Comparison of ENCODE assay signal across 10 mouse cellular contexts in genomic region chr17:27151411-27151810, GRCm38 (mm10). TPM values are rescaled to one million over a fixed set of nuclear protein-coding genes. Genes with fewer than 3 reads are reported as not detected.
DNase-seq lines count a peak whose midpoint lies in the region; ATAC-seq and TF ChIP-seq lines count a peak whose summit lies in the region.
"Had no signal": no experiment of that assay in that cellular context is flagged by ENCODE, and none has a peak within 500 bp of the region (broad histone marks: within the 10 kb centered on the region; RNA-seq: fewer than 3 reads in every experiment).

No protein-coding gene starts in this region.

- no peaks in the 10 kb centered on the region for H3K9me3 ChIP-seq in liver, embryonic 11.5 days (ENCODE audit: control insufficient read depth, low read length)
- H3K9me3 ChIP-seq: embryonic facial prominence, embryonic 13.5 days; hindbrain, embryonic 15.5 days had no signal

- WGBS in cerebellum, adult 2 months, result 77% methylated on average over 8 of the region's 8 CpGs
- 68% methylated on average over 8 of the region's 8 CpGs for whole genome bisulfite sequencing in liver, adult 2 months
- 71% methylated on average over 8 of the region's 8 CpGs for WGBS in liver, embryonic 11.5 days

- no peak for DNase-seq in cerebellum, adult 2 months
- no peak for DNase-seq in cerebellum, adult 11-12 months
- no peak for DNase-seq in liver, adult 2 months (ENCODE audit: extremely low read depth, low read depth, low spot score)
- DNase-seq in liver, embryonic 11.5 days (ENCODE audit: low spot score), result no peak
- peak; percentile 60 for DNase-seq in c-Kit-positive CD71-positive TER-119-positive erythroid progenitor cells, embryonic 14.5 days (ENCODE audit: low spot score)
- DNase-seq in splenic B cell, adult 2 months (ENCODE audit: low read depth, low spot score), result peak; percentile 43
- DNase-seq in adrenal gland, adult 2 months, result no peak
- DNase-seq in left cerebral cortex, postnatal 36 days (ENCODE audit: low spot score in 2 of 2), result no peak

- no peaks in the 10 kb centered on the region for H3K27me3 ChIP-seq in cerebellum, adult 2 months (ENCODE audit: control insufficient read depth, insufficient read depth, low read length)
- no peaks in the 10 kb centered on the region for H3K27me3 ChIP-seq in liver, adult 2 months (ENCODE audit: control insufficient read depth, insufficient read depth, low read length)
- H3K27me3 ChIP-seq in liver, embryonic 11.5 days (replicated peaks; ENCODE audit: control insufficient read depth, insufficient read depth, low read length), result no peaks in the 10 kb centered on the region; the same call in 1 of the 2 replicates
- H3K27me3 ChIP-seq in splenic B cell, adult 2 months (ENCODE audit: control insufficient read depth, insufficient read depth, low read length, poor library complexity, severe bottlenecking), result no peaks in the 10 kb centered on the region
- H3K27me3 ChIP-seq: embryonic facial prominence, embryonic 13.5 days; hindbrain, embryonic 15.5 days had no signal

- H3K36me3 ChIP-seq in liver, adult 2 months (ENCODE audit: control insufficient read depth, insufficient read depth, low read length), result no peaks in the 10 kb centered on the region
- H3K36me3 ChIP-seq in liver, embryonic 11.5 days (ENCODE audit: control insufficient read depth, insufficient read depth, low read length), result no peaks in the 10 kb centered on the region
- no peaks in the 10 kb centered on the region for H3K36me3 ChIP-seq in splenic B cell, adult 2 months (ENCODE audit: control insufficient read depth, insufficient read depth, low read length, poor library complexity, severe bottlenecking)
- H3K36me3 ChIP-seq: embryonic facial prominence, embryonic 13.5 days; hindbrain, embryonic 15.5 days had no signal

- intact Hi-C loops in left cerebral cortex, postnatal 36 days (cut with DNase I), result no loop called here

- H3K9ac ChIP-seq in liver, adult 2 months (ENCODE audit: low read depth, low read length), result no peak overlapping the region
- no peak overlapping the region for H3K9ac ChIP-seq in liver, embryonic 11.5 days (ENCODE audit: low read depth, low read length)
- H3K9ac ChIP-seq: embryonic facial prominence, embryonic 13.5 days; hindbrain, embryonic 15.5 days had no signal

- H3K4me2 ChIP-seq in liver, embryonic 11.5 days, result no peak overlapping the region
- H3K4me2 ChIP-seq: embryonic facial prominence, embryonic 13.5 days; hindbrain, embryonic 15.5 days had no signal

- TF ChIP-seq POLR2A in cerebellum, adult 2 months (IDR thresholded peaks at IDR 0.05; ENCODE audit: borderline replicate concordance, insufficient read depth, low read length), result no peak
- TF ChIP-seq POLR2A in liver, adult 2 months (IDR thresholded peaks at IDR 0.05; ENCODE audit: extremely low read depth, insufficient read depth, low read length), result no peak

- no peaks in the 10 kb centered on the region for H3K79me2 ChIP-seq in liver, adult 2 months (ENCODE audit: control insufficient read depth, insufficient read depth, low read length)

- no peak for ATAC-seq in liver, embryonic 11.5 days (replicated peaks; ENCODE audit: low FRiP score)

- peak; percentile 48; the same call in 1 of the 2 replicates for TF ChIP-seq CTCF in cerebellum, adult 2 months (IDR thresholded peaks at IDR 0.05; ENCODE audit: borderline replicate concordance, insufficient read depth, low read depth, low read length)
- TF ChIP-seq CTCF in liver, adult 2 months (IDR thresholded peaks at IDR 0.05; ENCODE audit: low read depth, low read length), result peak; percentile 65

- no peak overlapping the region for H3K27ac ChIP-seq in cerebellum, adult 2 months (ENCODE audit: insufficient read depth, low read length)
- H3K27ac ChIP-seq in liver, adult 2 months (replicated peaks; ENCODE audit: insufficient read depth, low read depth, low read length), result no peak overlapping the region
- no peak overlapping the region for H3K27ac ChIP-seq in liver, embryonic 11.5 days (ENCODE audit: low read depth, low read length)
- H3K27ac ChIP-seq: embryonic facial prominence, embryonic 13.5 days had no signal

- H3K4me3 ChIP-seq in cerebellum, adult 2 months (replicated peaks; ENCODE audit: insufficient read depth, low read depth, low read length), result no peak overlapping the region
- no peak overlapping the region for H3K4me3 ChIP-seq in liver, adult 2 months (ENCODE audit: insufficient read depth, low read depth, low read length)
- no peak overlapping the region for H3K4me3 ChIP-seq in liver, embryonic 11.5 days (ENCODE audit: low read depth, low read length)
- H3K4me3 ChIP-seq: embryonic facial prominence, embryonic 13.5 days; hindbrain, embryonic 15.5 days had no signal

- peaks cover 31% of the 10 kb centered on the region for H3K4me1 ChIP-seq in cerebellum, adult 2 months (ENCODE audit: control insufficient read depth, insufficient read depth, low read length)
- H3K4me1 ChIP-seq in liver, adult 2 months (ENCODE audit: control insufficient read depth, insufficient read depth, low read length), result no peaks in the 10 kb centered on the region
- H3K4me1 ChIP-seq in liver, embryonic 11.5 days (replicated peaks; ENCODE audit: control insufficient read depth, insufficient read depth, low read length), result peaks cover 40% of the 10 kb centered on the region

RNA-seq across cellular contexts. Expression of gene Ip6k3, which starts 16.2 kb away (rescaled TPM):
- 0.76 and 1.4 TPM in 2 replicates for polyA plus RNA-seq in cerebellum, adult 2 months (2012; rRNA removed)
- total RNA-seq in liver, adult 2 months (2014; rRNA removed), result 0.13 TPM in 1 of 2 replicates, not detected in the other
- polyA plus RNA-seq in liver, adult 2 months (2012; rRNA removed), result not detected in 2 replicates
- polyA plus RNA-seq in liver, embryonic 11.5 days (2014; fragmentation: Nextera tagmentation; extraction: Ambion mirVana), result 0.11 TPM in 1 of 2 replicates, not detected in the other
- total RNA-seq in adrenal gland, adult 2 months (2021), result 1 to 10 TPM in 1 of 2 experiments, under 1 TPM in 1; 0.69 to 1.9 TPM
- polyA plus RNA-seq in adrenal gland, adult 2 months (2012; rRNA removed), result 0.83 and 1.2 TPM in 2 replicates
- total RNA-seq in left cerebral cortex, postnatal 36 days (2021), result under 1 TPM; 0.23 to 0.81 TPM

RNA-seq across cellular contexts. Expression of gene Uqcc2, which starts 17.7 kb away (rescaled TPM):
- polyA plus RNA-seq in cerebellum, adult 2 months (2012; rRNA removed), result 316 and 330 TPM in 2 replicates
- total RNA-seq in liver, adult 2 months (2014; rRNA removed), result 115 and 135 TPM in 2 replicates
- polyA plus RNA-seq in liver, adult 2 months (2012; rRNA removed), result 78.9 and 101 TPM in 2 replicates
- 386 and 413 TPM in 2 replicates for polyA plus RNA-seq in liver, embryonic 11.5 days (2014; fragmentation: Nextera tagmentation; extraction: Ambion mirVana)
- 100 to 1,000 TPM; 218 to 406 TPM for total RNA-seq in adrenal gland, adult 2 months (2021)
- 132 and 172 TPM in 2 replicates for polyA plus RNA-seq in adrenal gland, adult 2 months (2012; rRNA removed)
- 100 to 1,000 TPM; 230 to 254 TPM for total RNA-seq in left cerebral cortex, postnatal 36 days (2021)

RNA-seq across cellular contexts. Expression of gene Lemd2, which starts 52.9 kb away (rescaled TPM):
- polyA plus RNA-seq in cerebellum, adult 2 months (2012; rRNA removed), result 76.4 and 76.5 TPM in 2 replicates
- total RNA-seq in liver, adult 2 months (2014; rRNA removed), result 15.1 and 17.8 TPM in 2 replicates
- polyA plus RNA-seq in liver, adult 2 months (2012; rRNA removed), result 34.8 and 45.1 TPM in 2 replicates
- polyA plus RNA-seq in liver, embryonic 11.5 days (2014; fragmentation: Nextera tagmentation; extraction: Ambion mirVana), result 11.6 and 13.4 TPM in 2 replicates
- total RNA-seq in adrenal gland, adult 2 months (2021), result 10 to 100 TPM; 53.3 to 56.3 TPM
- polyA plus RNA-seq in adrenal gland, adult 2 months (2012; rRNA removed), result 152 and 185 TPM in 2 replicates
- 10 to 100 TPM; 41.6 to 44.2 TPM for total RNA-seq in left cerebral cortex, postnatal 36 days (2021)

Comparison
In these comparisons a context has a peak if more than half of its experiments do, and no peak if none do; other contexts are left out.
1. DNase-seq: peak in c-Kit-positive CD71-positive TER-119-positive erythroid progenitor cells, embryonic 14.5 days (single experiment) and splenic B cell, adult 2 months (single experiment); none in cerebellum, adult 2 months (0 of 2), cerebellum, adult 11-12 months (single experiment), liver, adult 2 months (single experiment), liver, embryonic 11.5 days (single experiment), adrenal gland, adult 2 months (single experiment) and left cerebral cortex, postnatal 36 days (0 of 2).